Mouse (Mus musculus) urinary bladder, postnatal 36 days (tissue): ENCODE data around the gene Cyp2c54.
"Not testable (repeated sequence)": the region's sequence is repeated elsewhere in the genome, so short reads cannot be mapped to it uniquely, and the experiment has no call there.

Experiments
- DNase-seq, 2 experiments: peaks; one replicate each; pipeline ENCODE4 v3.0.0; 2022; ENCODE audit warnings: low spot score in 2 of 2, mixed read lengths in 1 of 2

Gene Cyp2c54

DNA sequence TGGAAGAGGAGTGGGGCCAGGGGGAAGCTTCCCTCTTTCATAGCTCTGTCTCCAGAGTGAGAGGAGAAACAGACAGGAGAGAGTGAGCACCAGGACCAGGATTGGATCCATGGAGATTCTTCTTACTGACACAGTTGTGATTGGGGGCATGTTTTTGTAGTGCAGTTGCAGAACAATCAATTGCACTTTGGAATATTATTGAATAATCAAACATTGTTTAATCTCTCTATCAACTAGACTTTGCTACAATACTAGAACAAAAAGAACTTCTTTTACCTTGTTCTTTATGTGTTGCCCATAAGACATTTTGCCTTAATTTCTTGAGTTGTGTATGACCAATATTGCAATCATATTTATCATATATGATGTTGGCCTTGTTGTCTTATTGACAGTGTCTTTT is at the start of gene Cyp2c54:
Gene Cyp2c54, minus strand, starts transcription at position 127 of the 400 bp plus-strand sequence.
- DNase-seq = no peak

DNA sequence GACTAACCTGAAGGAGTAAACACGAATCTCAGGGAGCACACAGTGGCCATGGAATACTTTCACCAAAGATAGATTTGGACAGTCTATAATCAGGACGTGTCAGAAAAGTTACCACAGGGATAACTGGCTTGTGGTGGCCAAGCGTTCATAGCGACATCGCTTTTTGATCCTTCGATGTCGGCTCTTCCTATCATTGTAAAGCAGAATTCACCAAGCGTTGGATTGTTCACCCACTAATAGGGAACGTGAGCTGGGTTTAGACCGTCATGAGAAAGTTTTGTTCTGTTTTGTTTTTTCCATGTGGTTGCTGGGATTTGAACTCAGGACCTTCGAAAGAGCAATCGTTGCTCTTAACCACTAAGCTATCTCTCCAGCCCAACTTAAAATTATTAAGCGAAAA is 46.0 kb upstream of the Cyp2c54 start:
- DNase-seq = not testable (repeated sequence)

DNA sequence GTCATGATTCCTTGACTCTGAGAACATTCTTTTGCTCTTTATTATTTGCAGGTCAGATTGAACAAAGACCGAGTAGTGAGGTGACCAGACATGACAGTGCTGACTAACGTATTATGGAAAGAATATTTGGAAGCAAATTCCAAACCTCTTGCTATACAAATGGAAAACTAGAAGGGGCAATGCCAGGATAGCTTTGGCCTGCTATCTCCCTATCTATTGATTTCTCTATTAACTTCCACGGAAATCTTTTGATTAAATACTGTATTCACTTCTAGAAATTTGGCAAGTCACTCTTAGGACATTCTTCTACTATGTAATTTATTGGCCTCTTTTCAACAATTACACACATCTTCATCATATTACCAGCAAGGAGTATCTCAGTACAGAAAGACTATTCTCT is 17.5 kb upstream of the Cyp2c54 start:
- DNase-seq = no peak

DNA sequence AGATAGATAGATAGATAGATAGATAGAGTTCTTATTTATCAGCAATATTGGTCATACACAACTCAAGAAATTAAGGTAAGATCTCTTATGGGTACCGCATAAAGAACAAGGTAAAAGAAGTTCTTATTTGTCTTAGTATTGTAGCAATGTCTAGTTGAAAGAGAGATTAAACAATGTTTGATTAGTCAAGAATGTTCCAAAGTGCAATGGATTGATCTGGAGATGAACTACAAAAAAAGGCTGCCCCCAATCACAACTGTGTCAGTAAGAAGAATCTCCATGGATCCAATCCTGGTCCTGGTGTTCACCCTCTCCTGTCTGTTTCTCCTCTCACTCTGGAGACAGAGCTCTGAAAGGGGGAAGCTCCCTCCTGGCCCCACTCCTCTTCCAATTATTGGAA is 15.8 kb upstream of the Cyp2c54 start, which contains the start of gene Cyp2c50:
Gene Cyp2c50, plus strand, starts transcription at position 268 of the 400 bp plus-strand sequence.
- DNase-seq = not testable (repeated sequence)

DNA sequence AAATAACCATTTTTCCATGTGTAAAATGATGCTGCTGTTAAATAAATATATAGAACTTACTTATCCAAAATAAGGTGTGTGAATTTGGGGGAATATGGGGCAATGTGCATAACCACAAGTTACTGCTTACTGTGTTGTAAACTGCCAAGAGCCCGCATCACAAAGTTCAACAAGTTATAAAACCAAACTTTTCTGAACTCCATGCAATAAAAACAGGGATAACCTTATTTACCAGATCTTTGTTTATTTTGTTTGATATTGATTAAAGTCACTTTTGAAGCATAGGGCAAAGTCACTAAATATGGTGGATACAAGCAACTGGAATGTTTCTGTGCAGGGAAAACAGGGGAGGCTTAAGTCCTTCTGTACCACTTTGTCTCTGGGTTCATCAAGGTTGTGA is 14.8 kb upstream of the Cyp2c54 start:
- DNase-seq = no peak

DNA sequence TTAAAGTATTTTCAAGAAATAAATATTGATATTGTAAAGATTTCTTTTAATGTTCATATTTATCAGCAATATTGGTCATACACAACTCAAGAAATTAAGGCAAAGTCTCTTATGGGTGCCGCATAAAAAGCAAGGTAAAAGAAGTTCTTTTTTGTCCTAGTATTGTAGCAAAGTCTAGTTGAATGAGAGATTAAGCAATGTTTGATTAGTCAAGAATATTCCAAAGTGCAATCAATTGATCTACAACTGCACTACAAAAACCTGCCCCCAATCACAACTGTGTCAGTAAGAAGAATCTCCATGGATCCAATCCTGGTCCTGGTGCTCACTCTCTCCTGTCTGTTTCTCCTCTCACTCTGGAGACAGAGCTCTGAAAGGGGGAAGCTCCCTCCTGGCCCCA is 81.5 kb downstream of the Cyp2c54 start, which contains the start of gene Cyp2c37:
Gene Cyp2c37, plus strand, starts transcription at position 285 of the 400 bp plus-strand sequence.
- not testable (repeated sequence) for DNase-seq

DNA sequence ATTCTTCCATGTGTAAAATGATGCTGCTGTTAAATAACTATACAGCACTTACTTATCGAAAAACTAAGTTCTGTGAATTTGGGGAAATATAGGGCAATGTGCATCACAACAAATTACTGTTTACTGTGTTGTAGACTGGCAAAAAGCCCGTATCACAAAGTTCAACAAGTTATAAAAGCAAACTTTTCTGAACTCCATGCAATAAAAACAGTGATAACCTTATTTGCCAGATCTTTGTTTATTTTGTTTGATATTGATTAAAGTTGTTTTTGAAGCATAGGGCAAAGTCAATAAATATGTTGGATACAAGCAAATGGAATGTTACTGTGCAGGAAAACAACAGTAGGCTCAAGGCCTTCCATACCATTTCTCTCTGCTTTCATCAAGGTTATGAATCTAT is 84.2 kb downstream of the Cyp2c54 start:
- DNase-seq = no peak
